Mouse (Mus musculus): ENCODE results near the gene Idi2. TPM values are rescaled to one million over a fixed set of nuclear protein-coding genes. Genes with fewer than 3 reads are reported as not detected.
"Not testable (repeated sequence)": the region's sequence is repeated elsewhere in the genome, so short reads cannot be mapped to it uniquely, and the experiment has no call there.

Gene Idi2
- polyA plus RNA-seq, 1 experiment from 2014 or later, result not detected

GRCm38 (mm10) chr13:8956873-8957272 lies 4.2 kb downstream of the Idi2 start:
- not testable (repeated sequence) for H3K9me3 ChIP-seq (ENCODE audit: low read length); DNase-seq (ENCODE audit: low spot score); H3K27ac ChIP-seq (ENCODE audit: low read length); ATAC-seq; H3K36me3 ChIP-seq (ENCODE audit: insufficient read depth, low read length); H3K4me2 ChIP-seq (replicated peaks; ENCODE audit: low read depth, low read length); H3K27me3 ChIP-seq (replicated peaks; ENCODE audit: insufficient read depth, low read length); H3K9ac ChIP-seq (replicated peaks; ENCODE audit: low read depth); H3K4me3 ChIP-seq (ENCODE audit: low read depth, low read length); H3K4me1 ChIP-seq (ENCODE audit: insufficient read depth, low read depth, low read length)
- WGBS, result no CpG with 5 or more reads among the region's 5 CpGs

GRCm38 (mm10) chr13:8959058-8959457 lies 6.4 kb downstream of the Idi2 start:
- DNase-seq (ENCODE audit: low spot score); H3K4me2 ChIP-seq (replicated peaks; ENCODE audit: low read depth, low read length); H3K27ac ChIP-seq (ENCODE audit: low read length); ATAC-seq; H3K27me3 ChIP-seq (replicated peaks; ENCODE audit: insufficient read depth, low read length); H3K36me3 ChIP-seq (ENCODE audit: insufficient read depth, low read length); H3K9me3 ChIP-seq (ENCODE audit: low read length); H3K4me3 ChIP-seq (ENCODE audit: low read depth, low read length); H3K4me1 ChIP-seq (ENCODE audit: insufficient read depth, low read depth, low read length); H3K9ac ChIP-seq (replicated peaks; ENCODE audit: low read depth): not testable (repeated sequence)
- no CpG with 5 or more reads among the region's 5 CpGs for WGBS

GRCm38 (mm10) chr13:8959554-8959953 lies 6.9 kb downstream of the Idi2 start:
- H3K27me3 ChIP-seq (replicated peaks; ENCODE audit: insufficient read depth, low read length); H3K4me2 ChIP-seq (replicated peaks; ENCODE audit: low read depth, low read length); H3K36me3 ChIP-seq (ENCODE audit: insufficient read depth, low read length); H3K27ac ChIP-seq (ENCODE audit: low read length); H3K4me1 ChIP-seq (ENCODE audit: insufficient read depth, low read depth, low read length); ATAC-seq; H3K4me3 ChIP-seq (ENCODE audit: low read depth, low read length); H3K9me3 ChIP-seq (ENCODE audit: low read length); H3K9ac ChIP-seq (replicated peaks; ENCODE audit: low read depth): not testable (repeated sequence)
- peak; percentile 2 for DNase-seq (ENCODE audit: low spot score)
- 71% methylated on average over 5 of the region's 6 CpGs for WGBS

GRCm38 (mm10) chr13:8961128-8961888 lies 8.6 kb downstream of the Idi2 start:
- not testable (repeated sequence) for H3K4me1 ChIP-seq (ENCODE audit: insufficient read depth, low read depth, low read length); H3K36me3 ChIP-seq (ENCODE audit: insufficient read depth, low read length); H3K4me2 ChIP-seq (replicated peaks; ENCODE audit: low read depth, low read length); H3K4me3 ChIP-seq (ENCODE audit: low read depth, low read length); H3K9ac ChIP-seq (replicated peaks; ENCODE audit: low read depth); H3K27me3 ChIP-seq (replicated peaks; ENCODE audit: insufficient read depth, low read length); H3K27ac ChIP-seq (ENCODE audit: low read length); ATAC-seq; H3K9me3 ChIP-seq (ENCODE audit: low read length)
- 56% methylated on average over 3 of the region's 3 CpGs for WGBS
- peak; percentile 3 for DNase-seq (ENCODE audit: low spot score)

- not testable (repeated sequence) for H3K4me1 ChIP-seq (ENCODE audit: insufficient read depth, low read depth, low read length); H3K4me2 ChIP-seq (replicated peaks; ENCODE audit: low read depth, low read length); H3K9ac ChIP-seq (replicated peaks; ENCODE audit: low read depth); H3K36me3 ChIP-seq (ENCODE audit: insufficient read depth, low read length); H3K9me3 ChIP-seq (ENCODE audit: low read length); H3K27me3 ChIP-seq (replicated peaks; ENCODE audit: insufficient read depth, low read length); H3K4me3 ChIP-seq (ENCODE audit: low read depth, low read length)
- H3K27ac ChIP-seq (ENCODE audit: low read length), result peak overlapping the region; percentile 27; the same call in 1 of the 2 replicates
- 31% methylated on average over 5 of the region's 5 CpGs for WGBS
- DNase-seq (ENCODE audit: low spot score) (peak; percentile 11), ATAC-seq (peak; percentile 47; the same call in 1 of the 2 replicates)
Observed at GRCm38 (mm10) chr13:8962266-8962665, 9.6 kb downstream of the Idi2 start.

GRCm38 (mm10) chr13:8965224-8965623 lies 12.6 kb downstream of the Idi2 start:
- no peak for ATAC-seq

GRCm38 (mm10) chr13:8967742-8968141 lies 15.1 kb downstream of the Idi2 start:
- Histone ChIP-seq H3K9ac (replicated peaks; ENCODE audit: low read depth) (no peak overlapping the region), H3K27me3 (replicated peaks; ENCODE audit: insufficient read depth, low read length) (no peaks in the 10 kb centered on the region), H3K9me3 (ENCODE audit: low read length) (no peaks in the 10 kb centered on the region), H3K4me2 (replicated peaks; ENCODE audit: low read depth, low read length) (no peak overlapping the region), H3K36me3 (ENCODE audit: insufficient read depth, low read length) (peaks cover 6% of the 10 kb centered on the region), H3K4me1 (ENCODE audit: insufficient read depth, low read depth, low read length) (no peaks in the 10 kb centered on the region), H3K27ac (ENCODE audit: low read length) (no peak overlapping the region), H3K4me3 (ENCODE audit: low read depth, low read length) (no peak overlapping the region)
- no peak for TF ChIP-seq CTCF (IDR thresholded peaks at IDR 0.05)
- no peak for TF ChIP-seq EP300 (IDR thresholded peaks at IDR 0.05)
- 94% methylated on average over 8 of the region's 8 CpGs for WGBS
- ATAC-seq, result no peak
- DNase-seq (ENCODE audit: low spot score), result no peak

More at GRCm38 (mm10) chr13:8965224-8965623, 12.6 kb downstream of the Idi2 start:
- WGBS, result 92% methylated on average over 5 of the region's 5 CpGs
- no peak for DNase-seq (ENCODE audit: low spot score)
- TF ChIP-seq EP300 (IDR thresholded peaks at IDR 0.05) (no peak), CTCF (IDR thresholded peaks at IDR 0.05) (no peak)
- Histone ChIP-seq H3K4me2 (replicated peaks; ENCODE audit: low read depth, low read length) (no peak overlapping the region), H3K4me1 (ENCODE audit: insufficient read depth, low read depth, low read length) (no peaks in the 10 kb centered on the region), H3K9me3 (ENCODE audit: low read length) (no peaks in the 10 kb centered on the region), H3K27ac (ENCODE audit: low read length) (no peak overlapping the region), H3K27me3 (replicated peaks; ENCODE audit: insufficient read depth, low read length) (no peaks in the 10 kb centered on the region), H3K9ac (replicated peaks; ENCODE audit: low read depth) (no peak overlapping the region), H3K36me3 (ENCODE audit: insufficient read depth, low read length) (no peaks in the 10 kb centered on the region), H3K4me3 (ENCODE audit: low read depth, low read length) (no peak overlapping the region)

Measured in lung, postnatal 0 days (tissue).